Mouse (Mus musculus): ENCODE results near the gene Apex1. TPM values are rescaled to one million over a fixed set of nuclear protein-coding genes. Genes with fewer than 3 reads are reported as not detected.

The Apex1 gene
- polyA plus RNA-seq (2015; fragmentation: Illumina TruSeq; extraction: RNeasy Lipid Tissue Mini Kit (QIAGEN cat#74804); ENCODE audit: low read depth, low replicate concordance) = 67.7 TPM

DNA sequence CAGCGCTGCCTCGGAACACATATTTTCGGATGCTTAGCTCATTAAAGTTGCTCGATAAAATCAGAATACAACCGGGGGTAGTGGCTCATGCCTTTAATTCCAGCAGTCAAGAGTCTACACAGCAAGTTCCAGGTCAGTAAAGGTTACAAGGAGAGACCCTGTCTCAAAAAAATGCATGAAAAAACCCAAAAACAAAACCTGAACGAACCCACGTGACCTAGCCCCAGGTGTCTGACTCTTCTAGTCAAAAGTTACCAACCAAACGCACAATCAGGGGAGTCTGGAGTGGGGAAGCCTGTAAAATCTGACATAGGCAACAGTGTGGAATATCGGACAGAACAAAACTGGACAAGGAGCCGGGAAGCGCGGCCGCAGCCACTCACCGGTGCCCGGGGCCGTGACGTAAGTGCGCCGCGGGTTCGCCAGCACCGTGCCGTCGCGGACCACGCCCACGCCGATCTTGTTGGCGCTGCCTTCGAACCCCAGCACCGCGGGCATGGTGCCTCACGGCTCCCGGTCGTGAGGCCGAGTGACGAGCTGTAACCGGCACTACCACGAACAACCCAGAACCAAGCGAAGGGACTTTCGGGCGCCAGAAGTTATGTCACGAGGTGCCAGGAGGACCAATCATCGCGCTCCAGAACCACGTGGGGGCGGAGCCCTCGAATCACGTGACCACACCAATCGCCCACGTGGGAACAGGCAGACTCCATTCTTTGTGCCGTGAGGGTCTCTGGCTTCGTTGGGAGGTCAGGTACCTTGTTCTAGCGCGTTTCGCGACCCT, at the start of gene Apex1, which contains the start of gene Osgep:
Apex1 (plus strand) TSS at position 688 of the 784 bp plus-strand sequence.
Osgep (minus strand) TSS at position 613 of the 784 bp plus-strand sequence.

DNA sequence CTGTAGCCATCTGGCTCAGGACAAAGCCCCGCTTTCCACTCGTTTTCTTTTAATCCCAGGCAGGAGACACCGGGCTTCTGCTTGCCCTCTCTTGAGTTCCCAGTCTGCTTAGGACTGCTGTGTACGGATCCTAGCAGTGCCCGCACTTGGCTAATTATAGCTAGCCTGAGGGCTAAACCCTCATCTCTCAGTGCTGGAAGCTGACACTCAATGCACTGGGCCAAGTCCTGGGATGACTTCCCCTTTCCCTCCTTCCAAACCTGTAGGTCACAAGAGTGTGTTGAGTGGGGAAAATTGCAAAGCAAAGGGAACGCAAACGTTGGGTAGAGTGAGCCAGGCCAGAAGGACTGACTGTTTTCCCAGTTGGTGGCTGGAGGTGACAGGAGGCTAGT, 27.4 kb upstream of the Apex1 start, which contains the start of gene Klhl33:
Klhl33 (minus strand) TSS at position 134 of the 392 bp plus-strand sequence.

DNA sequence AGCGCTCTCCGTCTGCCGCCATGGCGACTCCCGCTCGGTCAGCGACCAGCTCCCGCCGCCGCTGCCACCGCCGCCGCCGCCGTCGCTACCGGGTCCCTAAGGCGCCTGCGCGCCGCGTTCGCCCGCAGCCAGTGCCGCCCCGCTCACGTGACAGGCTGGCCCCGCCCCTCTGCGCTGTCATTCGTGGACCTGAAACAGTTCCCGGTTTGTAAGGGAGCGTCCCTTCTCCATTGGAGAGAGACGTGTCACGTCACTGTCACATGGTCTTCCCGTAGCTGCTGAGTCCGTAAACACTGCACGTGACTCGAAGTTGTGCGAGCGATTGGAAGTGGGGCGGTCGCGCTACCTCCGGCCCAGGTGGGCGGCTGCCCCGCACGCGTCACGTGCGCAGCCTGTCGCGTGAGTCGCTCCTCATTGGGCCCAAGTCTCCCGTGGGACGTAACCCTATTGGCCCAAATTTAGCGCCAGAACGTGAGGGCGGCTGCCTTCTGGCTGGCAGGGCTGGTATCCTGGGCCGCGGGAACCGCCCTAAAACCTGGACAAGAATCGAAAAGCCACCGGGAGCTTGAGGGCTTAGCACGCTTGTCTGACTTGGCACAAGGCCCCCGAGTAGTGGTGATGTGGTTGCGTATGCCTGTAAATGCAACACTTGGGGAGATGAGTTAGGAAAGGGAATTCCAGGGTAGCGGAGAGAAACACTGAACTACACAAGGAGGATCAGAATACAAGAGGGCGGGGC, 6.2 kb downstream of the Apex1 start, which contains the start of the genes Pip4p1 and Pnp:
Pip4p1 (minus strand) TSS at position 103 of the 739 bp plus-strand sequence.
Pnp (plus strand) TSS at position 329 of the 739 bp plus-strand sequence.

DNA sequence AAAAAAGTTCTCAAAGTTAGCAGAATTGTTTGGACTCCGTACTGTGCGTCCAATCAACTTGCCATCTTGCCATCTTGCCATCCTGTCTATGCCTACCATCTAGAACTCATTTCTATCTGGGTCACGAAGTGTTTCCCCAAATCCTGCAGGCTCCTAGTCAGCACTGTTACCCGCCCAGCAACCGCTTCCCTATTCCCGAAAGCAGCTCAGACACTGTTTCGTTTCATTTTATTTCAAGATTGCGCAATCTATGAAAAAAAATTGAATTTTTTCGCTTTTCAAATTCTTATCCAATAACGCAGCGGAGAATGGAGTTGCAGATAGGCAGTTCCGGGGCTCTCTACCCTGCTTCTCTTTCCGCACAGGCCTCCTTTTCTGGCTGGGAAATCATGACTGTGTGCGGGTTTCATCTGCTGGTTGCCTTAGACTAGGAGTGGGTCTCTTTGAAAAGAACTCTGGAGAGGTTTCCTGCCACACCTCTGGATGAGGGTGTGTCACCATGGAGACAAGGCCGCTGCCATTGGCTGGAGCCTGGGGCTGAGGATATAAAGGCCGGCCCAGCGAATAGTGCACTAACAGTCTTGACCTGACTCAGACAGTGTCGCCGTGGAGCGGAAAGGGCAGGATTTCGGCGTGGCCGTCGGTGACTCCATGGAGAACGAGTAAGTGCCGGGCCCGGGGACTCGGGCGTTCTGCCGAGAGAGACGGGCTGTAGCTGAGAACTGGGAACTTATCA, 19.3 kb downstream of the Apex1 start, which contains the start of gene Gm49342:
Gm49342 (plus strand) TSS at position 586 of the 736 bp plus-strand sequence.

DNA sequence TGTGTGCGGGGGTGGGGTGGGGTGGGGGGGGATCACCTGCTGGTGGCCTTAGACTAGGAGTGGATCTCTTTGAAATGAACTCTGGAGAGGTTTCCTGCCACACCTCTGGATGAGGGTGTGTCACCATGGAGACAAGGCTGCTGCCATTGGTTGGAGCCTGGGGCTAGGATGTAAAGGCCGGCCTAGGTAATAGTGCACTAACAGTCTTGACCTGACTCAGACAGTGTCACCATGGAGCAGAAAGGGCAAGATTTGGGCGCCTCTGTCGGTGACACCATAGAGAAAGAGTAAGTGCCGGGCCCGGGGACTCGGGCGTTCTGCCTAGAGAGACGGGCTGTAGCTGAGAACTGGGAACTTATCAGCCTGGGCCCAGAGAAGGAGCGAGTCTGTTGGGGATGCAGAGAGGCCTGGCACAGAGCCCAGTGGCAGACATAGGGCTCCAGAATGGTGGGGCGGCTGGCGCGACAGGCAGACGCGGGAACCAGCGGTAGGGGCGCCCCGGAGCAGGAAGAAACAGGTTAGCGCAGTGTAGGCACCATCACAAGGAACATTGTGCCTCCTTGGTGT, 31.3 kb downstream of the Apex1 start, which contains the start of gene Pnp2:
Pnp2 (plus strand) TSS at position 51 of the 567 bp plus-strand sequence.

Other genes with a start within 250 kb of the Apex1 start
- not detected for gene Olfr747, start 231.8 kb upstream of the Apex1 start, polyA plus RNA-seq (2015; fragmentation: Illumina TruSeq; extraction: RNeasy Lipid Tissue Mini Kit (QIAGEN cat#74804); ENCODE audit: low read depth, low replicate concordance)
- not detected for gene Olfr748, start 217.6 kb upstream of the Apex1 start, polyA plus RNA-seq (2015; fragmentation: Illumina TruSeq; extraction: RNeasy Lipid Tissue Mini Kit (QIAGEN cat#74804); ENCODE audit: low read depth, low replicate concordance)
- gene Olfr749, start 179.9 kb upstream of the Apex1 start, polyA plus RNA-seq (2015; fragmentation: Illumina TruSeq; extraction: RNeasy Lipid Tissue Mini Kit (QIAGEN cat#74804); ENCODE audit: low read depth, low replicate concordance) = not detected
- 57.8 TPM for gene Ttc5, start 139.4 kb upstream of the Apex1 start, polyA plus RNA-seq (2015; fragmentation: Illumina TruSeq; extraction: RNeasy Lipid Tissue Mini Kit (QIAGEN cat#74804); ENCODE audit: low read depth, low replicate concordance)
- not detected for gene Ccnb1ip1, start 117.2 kb upstream of the Apex1 start, polyA plus RNA-seq (2015; fragmentation: Illumina TruSeq; extraction: RNeasy Lipid Tissue Mini Kit (QIAGEN cat#74804); ENCODE audit: low read depth, low replicate concordance)
- gene Parp2, start 117.1 kb upstream of the Apex1 start, polyA plus RNA-seq (2015; fragmentation: Illumina TruSeq; extraction: RNeasy Lipid Tissue Mini Kit (QIAGEN cat#74804); ENCODE audit: low read depth, low replicate concordance) = 26.5 TPM
- gene Tep1, start 54.4 kb upstream of the Apex1 start, polyA plus RNA-seq (2015; fragmentation: Illumina TruSeq; extraction: RNeasy Lipid Tissue Mini Kit (QIAGEN cat#74804); ENCODE audit: low read depth, low replicate concordance) = 7.2 TPM
- gene Klhl33, start 27.5 kb upstream of the Apex1 start, polyA plus RNA-seq (2015; fragmentation: Illumina TruSeq; extraction: RNeasy Lipid Tissue Mini Kit (QIAGEN cat#74804); ENCODE audit: low read depth, low replicate concordance) = 4.0 TPM
- 56.7 TPM for gene Osgep, start 75 bp upstream of the Apex1 start, polyA plus RNA-seq (2015; fragmentation: Illumina TruSeq; extraction: RNeasy Lipid Tissue Mini Kit (QIAGEN cat#74804); ENCODE audit: low read depth, low replicate concordance)
- gene Pip4p1, start 5.9 kb downstream of the Apex1 start, polyA plus RNA-seq (2015; fragmentation: Illumina TruSeq; extraction: RNeasy Lipid Tissue Mini Kit (QIAGEN cat#74804); ENCODE audit: low read depth, low replicate concordance) = 131 TPM
- 18.9 TPM for gene Pnp, start 6.1 kb downstream of the Apex1 start, polyA plus RNA-seq (2015; fragmentation: Illumina TruSeq; extraction: RNeasy Lipid Tissue Mini Kit (QIAGEN cat#74804); ENCODE audit: low read depth, low replicate concordance)
- 29.9 TPM for gene Gm49342, start 19.5 kb downstream of the Apex1 start, polyA plus RNA-seq (2015; fragmentation: Illumina TruSeq; extraction: RNeasy Lipid Tissue Mini Kit (QIAGEN cat#74804); ENCODE audit: low read depth, low replicate concordance)
- 1.4 TPM for gene Pnp2, start 31.0 kb downstream of the Apex1 start, polyA plus RNA-seq (2015; fragmentation: Illumina TruSeq; extraction: RNeasy Lipid Tissue Mini Kit (QIAGEN cat#74804); ENCODE audit: low read depth, low replicate concordance)
- gene Rnase10, start 82.8 kb downstream of the Apex1 start, polyA plus RNA-seq (2015; fragmentation: Illumina TruSeq; extraction: RNeasy Lipid Tissue Mini Kit (QIAGEN cat#74804); ENCODE audit: low read depth, low replicate concordance) = not detected
- gene Rnase9, start 116.9 kb downstream of the Apex1 start, polyA plus RNA-seq (2015; fragmentation: Illumina TruSeq; extraction: RNeasy Lipid Tissue Mini Kit (QIAGEN cat#74804); ENCODE audit: low read depth, low replicate concordance) = not detected
- gene Rnase11, start 125.2 kb downstream of the Apex1 start, polyA plus RNA-seq (2015; fragmentation: Illumina TruSeq; extraction: RNeasy Lipid Tissue Mini Kit (QIAGEN cat#74804); ENCODE audit: low read depth, low replicate concordance) = not detected
- gene Rnase12, start 132.7 kb downstream of the Apex1 start, polyA plus RNA-seq (2015; fragmentation: Illumina TruSeq; extraction: RNeasy Lipid Tissue Mini Kit (QIAGEN cat#74804); ENCODE audit: low read depth, low replicate concordance) = not detected
- not detected for gene Olfr750, start 149.5 kb downstream of the Apex1 start, polyA plus RNA-seq (2015; fragmentation: Illumina TruSeq; extraction: RNeasy Lipid Tissue Mini Kit (QIAGEN cat#74804); ENCODE audit: low read depth, low replicate concordance)
- 36.0 TPM for gene Rnase4, start 166.1 kb downstream of the Apex1 start, polyA plus RNA-seq (2015; fragmentation: Illumina TruSeq; extraction: RNeasy Lipid Tissue Mini Kit (QIAGEN cat#74804); ENCODE audit: low read depth, low replicate concordance)
- gene Ang, start 166.2 kb downstream of the Apex1 start, polyA plus RNA-seq (2015; fragmentation: Illumina TruSeq; extraction: RNeasy Lipid Tissue Mini Kit (QIAGEN cat#74804); ENCODE audit: low read depth, low replicate concordance) = 4.3 TPM
- gene Eddm3b, start 189.5 kb downstream of the Apex1 start, polyA plus RNA-seq (2015; fragmentation: Illumina TruSeq; extraction: RNeasy Lipid Tissue Mini Kit (QIAGEN cat#74804); ENCODE audit: low read depth, low replicate concordance) = not detected
- gene Rnase6, start 198.9 kb downstream of the Apex1 start, polyA plus RNA-seq (2015; fragmentation: Illumina TruSeq; extraction: RNeasy Lipid Tissue Mini Kit (QIAGEN cat#74804); ENCODE audit: low read depth, low replicate concordance) = 1.1 TPM
- not detected for gene Rnase1, start 221.8 kb downstream of the Apex1 start, polyA plus RNA-seq (2015; fragmentation: Illumina TruSeq; extraction: RNeasy Lipid Tissue Mini Kit (QIAGEN cat#74804); ENCODE audit: low read depth, low replicate concordance)
- not detected for gene Rnase2b, start 237.3 kb downstream of the Apex1 start, polyA plus RNA-seq (2015; fragmentation: Illumina TruSeq; extraction: RNeasy Lipid Tissue Mini Kit (QIAGEN cat#74804); ENCODE audit: low read depth, low replicate concordance)